Mouse (Mus musculus): ENCODE measurements around the gene Etl4. TPM values are rescaled to one million over a fixed set of nuclear protein-coding genes. Genes with fewer than 3 reads are reported as not detected.
"Not testable (repeated sequence)": the region's sequence is repeated elsewhere in the genome, so short reads cannot be mapped to it uniquely, and the experiment has no call there.

Gene Etl4
- polyA plus RNA-seq, 1 experiment from 2014 or later: 7.3 TPM

- no peak for ATAC-seq (ENCODE audit: low read depth)
- Histone ChIP-seq H3K27ac (ENCODE audit: low read depth, low read length) (no peak overlapping the region), H3K9ac (replicated peaks; ENCODE audit: low read depth, low read length) (no peak overlapping the region), H3K4me2 (ENCODE audit: low read depth, low read length) (no peak overlapping the region), H3K9me3 (ENCODE audit: control insufficient read depth, low read length) (no peaks in the 10 kb centered on the region), H3K4me3 (ENCODE audit: low read depth, low read length) (no peak overlapping the region), H3K36me3 (ENCODE audit: control insufficient read depth, insufficient read depth, low read length) (no peaks in the 10 kb centered on the region), H3K4me1 (ENCODE audit: control insufficient read depth, insufficient read depth, low read length) (no peaks in the 10 kb centered on the region), H3K27me3 (ENCODE audit: control insufficient read depth, insufficient read depth, low read length) (no peaks in the 10 kb centered on the region)
- WGBS: 74% methylated on average over 4 of the region's 4 CpGs
Observed at GRCm38 (mm10) chr2:20669367-20669766, 759.8 kb downstream of the Etl4 start.

DNA sequence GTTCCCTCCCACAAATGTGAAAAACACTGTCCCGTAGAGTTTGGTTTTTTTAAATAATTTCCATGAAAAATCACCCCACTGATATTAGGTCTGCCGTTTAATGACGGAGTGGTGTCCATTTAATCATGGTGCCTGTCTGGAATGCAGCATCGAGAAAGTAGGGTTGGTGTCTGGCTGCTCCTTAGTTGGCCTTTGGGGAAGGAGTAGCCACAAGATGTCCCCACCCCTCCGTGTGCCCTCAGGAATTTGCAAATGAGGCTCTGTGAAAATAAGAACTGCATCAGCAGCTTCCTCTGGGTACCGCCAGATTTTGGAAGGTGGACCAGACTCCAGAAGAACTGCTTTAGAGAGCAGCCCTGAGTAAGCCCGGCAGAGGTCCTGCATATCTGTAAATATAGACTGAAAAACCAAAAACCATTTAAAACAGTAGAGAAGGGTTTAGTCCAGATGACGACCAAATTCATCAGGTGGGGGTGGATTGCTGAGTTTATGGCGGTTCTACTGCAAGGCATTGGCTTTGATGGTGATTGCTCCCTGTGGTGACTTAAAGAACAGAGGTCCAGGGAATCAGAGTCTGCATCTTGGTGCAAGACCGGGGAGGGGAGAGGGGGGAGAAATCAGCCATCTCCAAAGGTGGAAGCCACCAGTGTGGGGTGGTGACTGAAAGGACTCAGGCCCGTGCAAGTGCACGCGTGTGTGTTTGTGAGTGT is 762.1 kb downstream of the Etl4 start:
- H3K27me3 ChIP-seq (ENCODE audit: control insufficient read depth, insufficient read depth, low read length): no peaks in the 10 kb centered on the region
- H3K9ac ChIP-seq (replicated peaks; ENCODE audit: low read depth, low read length): no peak overlapping the region
- no peak for ATAC-seq (ENCODE audit: low read depth)
- no peak overlapping the region for H3K4me2 ChIP-seq (ENCODE audit: low read depth, low read length)
- no peaks in the 10 kb centered on the region for H3K9me3 ChIP-seq (ENCODE audit: control insufficient read depth, low read length)
- H3K27ac ChIP-seq (ENCODE audit: low read depth, low read length): no peak overlapping the region
- WGBS: 50% methylated on average over 13 of the region's 13 CpGs
- no peaks in the 10 kb centered on the region for H3K36me3 ChIP-seq (ENCODE audit: control insufficient read depth, insufficient read depth, low read length)
- H3K4me1 ChIP-seq (ENCODE audit: control insufficient read depth, insufficient read depth, low read length): no peaks in the 10 kb centered on the region
- H3K4me3 ChIP-seq (ENCODE audit: low read depth, low read length): no peak overlapping the region

- Histone ChIP-seq H3K4me1 (ENCODE audit: control insufficient read depth, insufficient read depth, low read length) (no peaks in the 10 kb centered on the region), H3K4me3 (ENCODE audit: low read depth, low read length) (no peak overlapping the region), H3K9ac (replicated peaks; ENCODE audit: low read depth, low read length) (no peak overlapping the region), H3K27me3 (ENCODE audit: control insufficient read depth, insufficient read depth, low read length) (no peaks in the 10 kb centered on the region), H3K27ac (ENCODE audit: low read depth, low read length) (no peak overlapping the region), H3K36me3 (ENCODE audit: control insufficient read depth, insufficient read depth, low read length) (no peaks in the 10 kb centered on the region), H3K9me3 (ENCODE audit: control insufficient read depth, low read length) (no peaks in the 10 kb centered on the region), H3K4me2 (ENCODE audit: low read depth, low read length) (no peak overlapping the region)
- no peak for ATAC-seq (ENCODE audit: low read depth)
- WGBS: 91% methylated on average over 7 of the region's 7 CpGs
Observed at GRCm38 (mm10) chr2:20672281-20672680, 762.7 kb downstream of the Etl4 start.

GRCm38 (mm10) chr2:20672803-20673603 is 763.4 kb downstream of the Etl4 start:
- H3K27ac ChIP-seq (ENCODE audit: low read depth, low read length): no peak overlapping the region
- H3K36me3 ChIP-seq (ENCODE audit: control insufficient read depth, insufficient read depth, low read length): no peaks in the 10 kb centered on the region
- no peak overlapping the region for H3K9ac ChIP-seq (replicated peaks; ENCODE audit: low read depth, low read length)
- WGBS: 74% methylated on average over 9 of the region's 9 CpGs
- no peak overlapping the region for H3K4me3 ChIP-seq (ENCODE audit: low read depth, low read length)
- no peak overlapping the region for H3K4me2 ChIP-seq (ENCODE audit: low read depth, low read length)
- no peaks in the 10 kb centered on the region for H3K4me1 ChIP-seq (ENCODE audit: control insufficient read depth, insufficient read depth, low read length)
- H3K9me3 ChIP-seq (ENCODE audit: control insufficient read depth, low read length): no peaks in the 10 kb centered on the region
- no peaks in the 10 kb centered on the region for H3K27me3 ChIP-seq (ENCODE audit: control insufficient read depth, insufficient read depth, low read length)
- peak; percentile 77; the same call in 1 of the 2 replicates for ATAC-seq (ENCODE audit: low read depth)

GRCm38 (mm10) chr2:20676379-20676778 is 766.8 kb downstream of the Etl4 start:
- 99% methylated on average over 3 of the region's 3 CpGs for WGBS
- H3K4me1 ChIP-seq (ENCODE audit: control insufficient read depth, insufficient read depth, low read length): no peaks in the 10 kb centered on the region
- H3K27me3 ChIP-seq (ENCODE audit: control insufficient read depth, insufficient read depth, low read length): no peaks in the 10 kb centered on the region
- no peak overlapping the region for H3K4me3 ChIP-seq (ENCODE audit: low read depth, low read length)
- ATAC-seq (ENCODE audit: low read depth): no peak
- H3K9ac ChIP-seq (replicated peaks; ENCODE audit: low read depth, low read length): no peak overlapping the region
- no peak overlapping the region for H3K27ac ChIP-seq (ENCODE audit: low read depth, low read length)
- H3K4me2 ChIP-seq (ENCODE audit: low read depth, low read length): no peak overlapping the region
- no peaks in the 10 kb centered on the region for H3K36me3 ChIP-seq (ENCODE audit: control insufficient read depth, insufficient read depth, low read length)
- H3K9me3 ChIP-seq (ENCODE audit: control insufficient read depth, low read length): no peaks in the 10 kb centered on the region

DNA sequence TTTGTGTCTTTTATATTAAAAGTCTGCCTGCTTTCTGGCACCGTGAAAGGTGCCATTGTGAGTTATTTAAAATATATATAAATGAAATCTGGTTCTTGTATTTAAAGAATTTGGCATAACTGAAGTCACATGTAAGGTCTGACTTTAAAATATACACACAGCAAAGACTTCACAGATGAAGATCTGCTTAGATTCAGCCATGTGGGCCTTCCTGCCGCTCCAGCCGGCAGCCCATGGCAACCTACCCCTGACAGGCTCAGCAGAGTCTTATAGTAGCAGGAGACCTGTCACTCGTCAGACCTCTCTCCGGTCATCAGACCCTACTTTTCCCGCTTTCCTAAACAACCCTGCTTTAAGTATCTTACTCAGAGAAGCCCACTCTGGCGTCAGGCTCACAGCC is 769.2 kb downstream of the Etl4 start:
- no peak overlapping the region for H3K4me2 ChIP-seq (ENCODE audit: low read depth, low read length)
- H3K4me1 ChIP-seq (ENCODE audit: control insufficient read depth, insufficient read depth, low read length): no peaks in the 10 kb centered on the region
- no peaks in the 10 kb centered on the region for H3K27me3 ChIP-seq (ENCODE audit: control insufficient read depth, insufficient read depth, low read length)
- H3K4me3 ChIP-seq (ENCODE audit: low read depth, low read length): no peak overlapping the region
- no peak for ATAC-seq (ENCODE audit: low read depth)
- no peak overlapping the region for H3K27ac ChIP-seq (ENCODE audit: low read depth, low read length)
- H3K9ac ChIP-seq (replicated peaks; ENCODE audit: low read depth, low read length): no peak overlapping the region
- no peaks in the 10 kb centered on the region for H3K36me3 ChIP-seq (ENCODE audit: control insufficient read depth, insufficient read depth, low read length)
- 78% methylated on average over 7 of the region's 7 CpGs for WGBS
- no peaks in the 10 kb centered on the region for H3K9me3 ChIP-seq (ENCODE audit: control insufficient read depth, low read length)

GRCm38 (mm10) chr2:20682203-20682602 is 772.6 kb downstream of the Etl4 start:
- not testable (repeated sequence) for H3K9me3 ChIP-seq (ENCODE audit: control insufficient read depth, low read length); H3K4me3 ChIP-seq (ENCODE audit: low read depth, low read length); H3K27ac ChIP-seq (ENCODE audit: low read depth, low read length); H3K36me3 ChIP-seq (ENCODE audit: control insufficient read depth, insufficient read depth, low read length); ATAC-seq (ENCODE audit: low read depth); H3K9ac ChIP-seq (replicated peaks; ENCODE audit: low read depth, low read length); H3K27me3 ChIP-seq (ENCODE audit: control insufficient read depth, insufficient read depth, low read length); H3K4me1 ChIP-seq (ENCODE audit: control insufficient read depth, insufficient read depth, low read length); H3K4me2 ChIP-seq (ENCODE audit: low read depth, low read length)
- 96% methylated on average over 6 of the region's 6 CpGs for WGBS

DNA sequence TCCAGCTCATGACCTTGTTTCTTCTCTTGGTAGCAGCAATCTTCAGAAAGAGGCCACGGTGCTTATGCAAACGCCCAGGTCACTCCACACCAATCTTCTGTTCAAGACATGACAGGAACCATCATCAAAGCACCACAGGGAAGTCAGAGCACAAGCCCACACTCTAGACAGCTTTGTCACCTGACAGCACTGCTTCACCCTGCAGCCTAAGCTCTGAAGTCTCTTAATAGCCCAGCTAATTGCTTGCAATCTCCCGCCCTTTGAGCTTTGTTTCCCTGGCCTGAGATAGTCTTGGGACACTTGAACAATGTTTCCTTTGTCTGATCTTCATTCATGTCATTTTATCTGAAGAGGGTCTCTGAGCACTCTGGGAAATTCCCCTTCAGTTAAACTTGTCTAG is 779.8 kb downstream of the Etl4 start:
- H3K9ac ChIP-seq (replicated peaks; ENCODE audit: low read depth, low read length): no peak overlapping the region
- no peak overlapping the region for H3K4me3 ChIP-seq (ENCODE audit: low read depth, low read length)
- 17% methylated on average over 3 of the region's 3 CpGs for WGBS
- H3K36me3 ChIP-seq (ENCODE audit: control insufficient read depth, insufficient read depth, low read length): no peaks in the 10 kb centered on the region
- H3K27me3 ChIP-seq (ENCODE audit: control insufficient read depth, insufficient read depth, low read length): no peaks in the 10 kb centered on the region
- H3K4me2 ChIP-seq (ENCODE audit: low read depth, low read length): no peak overlapping the region
- H3K9me3 ChIP-seq (ENCODE audit: control insufficient read depth, low read length): no peaks in the 10 kb centered on the region
- no peaks in the 10 kb centered on the region for H3K4me1 ChIP-seq (ENCODE audit: control insufficient read depth, insufficient read depth, low read length)
- H3K27ac ChIP-seq (ENCODE audit: low read depth, low read length): no peak overlapping the region
- no peak for ATAC-seq (ENCODE audit: low read depth)

GRCm38 (mm10) chr2:20692898-20693297 is 783.3 kb downstream of the Etl4 start:
- Histone ChIP-seq H3K4me2 (ENCODE audit: low read depth, low read length) (no peak overlapping the region), H3K4me1 (ENCODE audit: control insufficient read depth, insufficient read depth, low read length) (no peaks in the 10 kb centered on the region), H3K4me3 (ENCODE audit: low read depth, low read length) (no peak overlapping the region), H3K9me3 (ENCODE audit: control insufficient read depth, low read length) (no peaks in the 10 kb centered on the region), H3K36me3 (ENCODE audit: control insufficient read depth, insufficient read depth, low read length) (no peaks in the 10 kb centered on the region), H3K27me3 (ENCODE audit: control insufficient read depth, insufficient read depth, low read length) (no peaks in the 10 kb centered on the region), H3K9ac (replicated peaks; ENCODE audit: low read depth, low read length) (no peak overlapping the region), H3K27ac (ENCODE audit: low read depth, low read length) (no peak overlapping the region)
- 88% methylated on average over 3 of the region's 3 CpGs for WGBS
- ATAC-seq (ENCODE audit: low read depth): no peak
